Mouse (Mus musculus) v-Abl transformed pro-B cells (cell line): ENCODE measurements around the gene Notch2.
"Not testable (repeated sequence)": the region's sequence is repeated elsewhere in the genome, so short reads cannot be mapped to it uniquely, and the experiment has no call there.

Experiments
- in situ Hi-C, 2 experiments: fragments of 400-800 bp; cut with MboI; formaldehyde crosslinking; loops; one replicate each; pipeline ENCODE4 v1.15.1; 2025; ENCODE audit not compliant: unreplicated experiment in 2 of 2

Gene Notch2

DNA sequence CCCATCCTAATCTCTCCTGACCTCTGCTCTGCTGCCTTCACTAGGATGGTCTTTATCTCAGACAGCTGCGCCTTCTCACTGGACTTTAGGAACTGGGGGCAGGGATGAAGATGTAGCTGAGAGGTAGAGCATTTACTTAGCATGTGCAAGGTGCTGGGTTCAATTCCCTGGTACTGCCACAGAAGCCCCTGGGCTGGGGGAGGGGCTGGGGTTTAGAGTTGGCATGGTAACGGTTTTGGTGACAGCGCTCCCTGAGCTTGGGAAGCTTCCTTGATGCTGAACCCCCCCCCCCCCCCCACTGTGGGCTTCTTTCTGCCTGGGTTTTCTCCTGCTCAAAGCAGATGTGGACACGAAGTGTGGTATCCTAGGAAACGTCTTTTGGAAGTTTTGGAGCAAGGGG is 80.6 kb downstream of the Notch2 start:
- in situ Hi-C loops = loop anchor here in 1 of 2 experiments (10.0 kb wide), 1 partner anchor 131 kb away; the partner anchor contains the start of gene Reg4

DNA sequence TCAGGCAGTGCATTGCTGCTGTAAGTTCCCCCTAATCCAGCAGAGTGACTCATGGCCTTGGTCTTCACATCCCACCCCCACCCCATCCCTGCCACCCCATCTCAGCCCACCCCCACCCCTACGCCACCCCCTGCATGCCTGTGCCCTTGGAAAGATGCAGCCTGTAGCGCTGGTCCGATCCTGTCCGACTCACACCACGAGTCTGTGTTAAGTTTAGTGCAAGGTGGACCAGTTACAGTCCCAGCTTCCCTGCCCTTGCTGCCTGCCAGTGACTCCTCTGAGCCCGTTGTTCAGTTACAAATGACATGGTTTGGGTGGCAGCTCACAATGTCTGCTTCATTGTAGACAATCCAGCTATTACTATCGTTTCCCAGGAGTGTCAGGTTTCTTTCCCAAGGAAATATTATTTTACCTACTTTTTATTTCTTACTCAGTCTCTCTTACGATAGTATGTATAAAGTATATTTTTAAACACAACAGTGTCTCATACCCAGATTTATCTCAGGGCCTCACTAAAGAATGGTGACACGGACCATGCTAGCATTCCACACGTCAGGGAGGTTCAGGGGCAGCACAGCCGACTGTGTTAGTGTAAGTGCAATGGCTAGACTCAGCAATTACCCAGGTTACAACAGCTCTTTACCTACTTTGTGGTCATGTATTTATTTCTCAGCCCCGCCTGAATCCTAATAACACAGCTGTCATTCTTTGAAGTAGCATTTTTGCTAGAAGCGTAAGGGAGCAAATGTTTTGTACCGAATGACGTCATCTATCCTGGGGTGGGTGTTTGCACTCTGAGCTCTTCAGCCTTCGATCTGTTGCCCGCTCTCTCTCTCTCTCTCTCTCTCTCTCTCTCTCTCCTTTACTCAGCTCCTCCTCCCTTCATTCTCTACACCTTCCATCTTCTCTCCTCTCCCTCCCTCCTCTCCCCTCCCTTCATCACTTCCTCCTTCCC is 81.6 kb downstream of the Notch2 start:
- in situ Hi-C loops = loop anchor here in 1 of 2 experiments (5.0 to 10.0 kb wide), 2 partner anchors 130 to 163 kb away; partner anchors contain the start of gene Reg4

DNA sequence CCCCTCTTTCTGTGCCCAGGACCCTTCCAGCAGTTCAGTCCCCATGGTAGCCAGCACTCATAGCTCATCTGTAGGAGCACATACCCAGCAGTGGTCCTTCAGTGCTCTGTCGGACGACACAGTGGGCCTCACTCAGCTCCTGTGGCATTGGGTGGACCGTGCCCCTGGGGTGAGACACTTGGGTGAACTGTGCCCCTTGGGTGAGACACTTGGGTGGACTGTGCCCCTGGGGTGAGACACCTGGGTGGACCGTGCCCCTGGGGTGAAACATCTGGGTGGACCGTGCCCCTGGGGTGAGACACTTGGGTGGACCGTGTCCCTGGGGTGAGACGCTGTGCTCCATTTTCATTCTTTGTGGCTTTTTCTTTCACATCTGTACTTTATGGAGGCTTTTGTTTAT is 83.7 kb downstream of the Notch2 start:
- in situ Hi-C loops = loop anchor here in 1 of 2 experiments (5.0 to 10.0 kb wide), 2 partner anchors 128 to 165 kb away; partner anchors contain the start of gene Reg4

DNA sequence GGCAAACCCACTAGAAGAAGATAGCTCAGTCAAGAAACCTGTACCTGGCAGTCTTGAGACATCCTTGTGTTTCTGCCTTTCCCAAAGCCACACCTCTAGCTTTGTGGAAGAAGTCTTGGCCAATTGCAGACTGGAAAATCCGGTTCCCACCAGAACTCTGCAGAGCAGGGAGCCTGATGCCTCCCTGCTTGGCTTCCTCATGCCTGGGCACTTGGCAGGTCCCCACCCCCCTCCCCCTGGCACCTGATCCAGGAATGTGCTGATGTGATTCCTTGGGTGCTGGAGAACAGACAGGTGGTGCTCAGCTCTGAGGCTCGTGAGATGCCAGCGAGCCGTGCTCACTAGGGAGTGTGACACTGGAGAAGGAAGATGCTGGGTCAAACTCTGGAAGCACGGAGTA is 85.3 kb downstream of the Notch2 start:
- in situ Hi-C loops = loop anchor here in 1 of 2 experiments (5.0 to 10.0 kb wide), 2 partner anchors 126 to 166 kb away; partner anchors contain the start of gene Reg4

DNA sequence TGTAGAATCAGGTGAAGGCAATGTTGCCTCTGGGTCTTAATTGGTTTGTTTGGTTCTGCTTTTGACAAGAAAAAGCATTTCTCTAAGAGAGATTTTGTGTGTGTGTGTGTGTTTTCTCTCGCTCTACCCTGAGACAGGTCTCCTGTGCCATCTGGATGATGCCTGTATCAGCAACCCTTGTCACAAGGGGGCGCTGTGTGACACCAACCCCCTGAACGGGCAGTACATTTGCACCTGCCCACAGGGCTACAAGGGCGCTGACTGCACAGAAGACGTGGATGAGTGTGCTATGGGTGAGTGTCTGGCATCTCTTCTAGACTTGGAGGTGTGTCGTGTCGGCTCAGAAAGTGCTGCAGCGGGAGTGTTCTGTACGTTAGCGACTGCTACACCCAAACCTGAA is 86.0 kb downstream of the Notch2 start:
- in situ Hi-C loops = loop anchor here in 1 of 2 experiments (5.0 to 10.0 kb wide), 2 partner anchors 126 to 167 kb away; partner anchors contain the start of gene Reg4

DNA sequence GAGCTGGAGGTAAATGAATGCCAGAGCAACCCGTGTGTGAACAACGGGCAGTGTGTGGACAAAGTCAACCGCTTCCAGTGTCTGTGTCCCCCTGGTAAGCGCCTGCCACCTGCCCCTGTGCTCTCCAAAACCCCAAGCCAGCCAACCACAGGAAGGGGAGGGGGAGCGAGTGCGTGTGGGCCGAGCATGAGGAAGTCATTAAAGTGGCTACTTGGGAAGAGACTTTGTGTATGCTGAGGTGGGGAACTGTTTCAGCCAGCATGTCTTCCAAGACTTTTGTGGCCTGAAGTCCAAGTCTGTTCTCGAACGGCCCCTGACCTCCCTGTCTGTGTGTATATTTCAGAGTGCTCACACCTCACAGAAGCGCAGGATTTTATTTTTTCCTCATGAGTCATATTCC is 88.2 kb downstream of the Notch2 start:
- in situ Hi-C loops = no loop called here

DNA sequence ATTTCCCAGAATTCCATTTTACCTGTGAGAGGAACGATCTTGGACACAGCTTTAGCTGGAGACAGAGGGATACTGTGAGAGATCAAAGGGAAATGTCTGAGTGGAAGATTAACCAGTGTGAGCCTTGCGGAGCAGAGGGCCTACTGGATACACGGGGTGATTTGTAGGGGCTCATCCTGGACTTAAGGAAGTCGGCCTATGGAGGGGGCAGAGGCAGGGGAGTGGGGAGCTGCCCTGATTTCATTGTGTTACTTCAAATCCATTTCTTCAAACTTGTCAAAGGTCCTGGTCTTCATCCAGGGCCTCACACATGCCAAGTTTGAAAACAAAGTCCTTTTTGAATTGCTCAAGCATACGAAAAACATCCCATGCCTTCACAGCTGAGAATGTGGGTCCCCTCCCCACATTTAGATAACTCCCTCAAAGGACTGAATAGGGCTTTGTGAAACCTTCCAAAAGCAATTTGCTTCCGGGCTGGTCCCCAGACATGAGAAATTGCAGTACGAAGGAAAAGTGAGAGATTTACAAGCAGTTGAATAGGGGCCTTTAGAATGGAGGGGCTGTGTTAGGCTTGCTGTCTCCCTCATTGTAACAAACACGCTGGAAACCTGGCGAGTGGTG is 91.6 kb downstream of the Notch2 start:
- in situ Hi-C loops = no loop called here

DNA sequence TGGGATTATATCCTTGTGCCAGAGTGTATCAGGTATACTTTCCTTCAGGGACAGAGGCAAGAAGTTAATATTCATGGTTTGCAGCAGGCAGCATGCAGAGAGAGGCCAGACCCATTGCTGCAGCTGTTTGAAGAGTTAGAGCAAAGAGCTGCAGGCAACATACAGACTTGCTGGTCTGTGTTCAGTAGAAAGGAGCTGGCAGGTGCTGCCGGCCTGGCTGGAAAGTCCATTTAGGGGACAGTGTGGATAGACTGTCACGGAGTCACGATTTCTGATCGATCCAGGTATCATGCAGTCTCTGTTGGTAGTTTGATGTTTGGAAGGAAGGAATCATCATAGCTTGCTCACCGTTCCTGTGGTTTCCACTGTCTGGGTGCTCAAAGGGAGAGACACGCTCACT is 92.2 kb downstream of the Notch2 start:
- in situ Hi-C loops = no loop called here

DNA sequence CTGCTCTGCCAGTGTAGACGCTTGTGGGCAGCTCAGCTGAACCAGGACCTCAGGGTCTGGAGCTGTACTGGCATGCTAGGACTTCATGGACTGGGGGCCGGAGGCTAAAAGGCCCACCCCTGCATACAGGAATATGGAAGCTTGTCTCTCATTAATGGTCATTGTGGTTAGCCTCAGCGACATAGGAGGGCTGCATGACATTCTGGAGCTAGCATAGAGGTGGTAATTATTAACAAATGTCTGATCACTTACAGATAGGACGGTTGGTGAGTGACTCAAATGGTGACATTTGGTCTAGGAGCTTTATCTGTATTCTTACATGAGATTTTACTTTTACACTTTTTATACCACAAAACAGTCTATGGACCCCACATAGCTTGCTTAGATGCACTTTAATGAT is 92.8 kb downstream of the Notch2 start:
- in situ Hi-C loops = no loop called here

DNA sequence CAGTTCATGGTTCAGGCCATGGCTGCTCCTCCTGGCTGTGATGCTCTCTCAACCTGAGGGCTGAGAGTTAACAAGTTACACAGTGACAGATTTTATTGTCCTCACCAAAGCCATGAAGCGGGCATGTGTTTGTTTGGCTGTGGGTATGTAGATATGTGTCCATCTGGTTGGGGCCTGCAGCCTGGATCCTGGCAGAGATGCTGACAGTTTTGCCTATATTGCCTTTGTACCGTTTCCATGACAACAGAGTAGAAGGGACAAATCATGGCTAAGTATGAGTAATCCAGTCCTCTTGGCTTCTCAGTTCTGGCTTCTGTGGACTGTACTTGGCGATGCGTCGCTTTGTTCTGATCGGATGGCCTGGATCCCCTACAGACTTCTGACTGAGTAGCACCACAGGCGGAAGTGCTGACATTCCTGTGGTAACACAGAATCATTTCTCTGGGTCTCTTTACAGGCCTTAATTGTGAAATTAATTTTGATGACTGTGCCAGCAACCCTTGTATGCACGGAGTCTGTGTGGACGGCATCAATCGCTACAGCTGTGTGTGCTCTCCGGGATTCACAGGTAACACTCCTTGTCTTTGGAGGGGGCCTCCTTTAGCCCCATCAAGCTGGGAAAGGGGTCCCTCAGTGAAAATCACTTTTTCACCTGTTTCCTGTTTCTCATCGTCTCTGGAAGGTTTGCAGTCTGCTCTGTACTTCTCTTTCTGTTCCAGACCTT is 93.4 kb downstream of the Notch2 start:
- in situ Hi-C loops = no loop called here

DNA sequence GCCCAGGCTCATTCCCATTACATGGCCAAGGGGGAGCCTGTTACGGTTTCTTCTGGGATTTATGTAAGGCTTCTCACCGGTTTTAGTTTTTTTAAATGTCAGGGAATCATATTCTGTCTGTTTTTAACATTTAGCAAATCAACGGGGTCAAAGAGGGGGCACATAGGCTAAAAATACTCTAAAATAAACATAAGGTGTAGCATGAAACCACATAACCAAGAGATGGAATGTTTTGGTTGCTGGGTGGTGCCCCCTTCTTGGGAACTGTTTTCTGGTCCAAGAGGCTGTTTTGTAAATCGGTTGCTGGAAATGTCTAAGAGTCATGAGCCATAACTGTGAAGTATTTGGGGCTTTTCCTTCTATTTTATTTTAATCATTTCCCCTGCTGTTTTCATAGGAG is 95.1 kb downstream of the Notch2 start:
- in situ Hi-C loops = no loop called here

DNA sequence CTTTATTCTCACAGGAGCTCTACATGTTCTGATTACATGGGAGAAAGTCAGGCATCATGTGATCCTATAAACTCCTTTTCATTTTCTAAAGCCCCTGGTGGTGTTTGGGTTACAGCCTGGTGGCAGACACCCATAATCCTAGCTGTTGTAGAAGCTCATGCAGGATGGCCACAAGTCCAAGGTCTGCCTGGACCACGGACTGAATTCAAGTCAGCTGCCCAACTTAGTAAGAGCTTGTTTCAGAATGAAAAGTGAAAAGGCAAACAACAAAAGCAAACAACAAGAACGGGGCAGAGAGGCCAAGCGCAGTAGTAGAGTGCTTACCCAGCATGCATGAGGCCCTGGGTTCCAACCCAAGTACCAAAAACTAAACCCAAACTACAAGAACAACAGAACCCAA is 95.5 kb downstream of the Notch2 start:
- in situ Hi-C loops = no loop called here

DNA sequence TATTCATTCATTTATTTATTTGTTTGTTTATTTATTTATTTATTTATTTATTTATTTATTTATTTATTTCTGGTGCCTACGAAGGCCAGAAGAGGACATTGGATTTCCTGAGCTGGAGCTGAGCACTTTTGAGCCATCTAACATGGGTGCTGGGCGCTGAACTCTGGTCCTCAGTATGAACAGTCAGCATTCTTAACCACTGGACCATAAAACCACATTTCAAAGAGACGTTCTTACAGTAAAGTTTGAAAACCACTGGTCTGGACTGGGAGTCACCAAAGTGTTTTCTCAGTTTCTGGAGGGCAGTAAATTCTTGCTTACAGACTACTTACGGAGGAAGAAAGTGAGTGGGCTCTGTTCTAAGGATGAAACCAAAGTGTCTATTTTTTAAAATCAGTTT is 97.3 kb downstream of the Notch2 start:
- in situ Hi-C loops = no loop called here

DNA sequence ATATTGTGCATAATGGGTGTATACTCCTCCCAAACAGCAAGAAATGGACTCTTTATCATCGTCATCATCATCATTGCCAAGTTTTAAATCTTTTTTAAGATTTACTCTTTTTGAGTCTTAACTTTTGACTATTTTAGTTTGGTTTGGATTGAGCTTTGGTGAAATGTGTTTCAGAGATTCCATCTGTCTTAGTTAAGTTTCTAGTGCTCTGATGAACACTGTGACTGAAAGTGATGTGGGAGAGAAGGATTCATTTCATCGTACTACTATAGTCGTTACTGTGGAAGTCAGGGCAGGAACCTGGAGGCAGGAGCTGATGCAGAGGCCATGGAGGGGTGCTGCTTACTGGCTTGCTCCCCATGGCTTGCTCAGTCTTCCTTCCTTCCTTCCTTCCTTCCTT is 104.9 kb downstream of the Notch2 start:
- in situ Hi-C loops = no loop called here

DNA sequence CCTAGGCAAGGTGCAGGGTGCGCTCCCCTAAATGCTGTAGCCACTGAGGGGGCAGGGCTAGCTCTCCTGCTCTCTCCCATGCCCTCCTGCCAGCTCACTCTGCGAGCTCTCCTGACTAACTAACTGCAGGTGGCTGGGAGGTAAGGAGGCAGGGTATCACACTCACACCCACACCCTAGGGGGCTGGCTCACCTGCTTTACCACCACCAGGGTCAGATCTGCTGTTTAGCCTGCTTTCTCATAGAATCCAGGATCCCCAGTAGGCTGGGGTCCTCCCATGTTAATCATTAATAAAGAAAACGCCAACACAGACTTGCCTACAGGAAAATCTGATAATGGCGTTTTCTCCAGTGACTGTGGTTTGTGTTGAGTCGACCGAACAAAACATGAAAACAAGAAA is 106.0 kb downstream of the Notch2 start:
- in situ Hi-C loops = no loop called here

DNA sequence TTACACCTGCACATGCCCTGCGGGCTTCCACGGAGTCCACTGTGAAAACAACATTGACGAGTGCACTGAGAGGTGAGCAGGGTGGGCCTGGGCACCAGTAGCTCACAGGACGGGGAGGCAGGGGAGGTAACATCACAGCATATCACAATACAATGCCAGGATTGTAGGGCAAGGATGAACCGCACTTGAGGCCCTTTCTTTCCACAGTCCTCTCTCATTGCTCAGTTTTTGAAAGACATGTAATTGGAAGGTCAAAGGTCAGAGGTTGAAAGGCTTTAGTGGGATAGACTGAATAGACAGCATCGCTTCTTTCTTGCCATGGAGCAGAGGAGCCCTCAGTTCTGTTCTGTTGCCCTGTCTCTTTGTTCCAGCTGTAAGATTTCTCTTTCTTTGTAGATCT is 107.6 kb downstream of the Notch2 start:
- in situ Hi-C loops = loop anchor here in 1 of 2 experiments (10.0 kb wide), 1 partner anchor 186 kb away; no protein-coding TSS in a partner anchor

DNA sequence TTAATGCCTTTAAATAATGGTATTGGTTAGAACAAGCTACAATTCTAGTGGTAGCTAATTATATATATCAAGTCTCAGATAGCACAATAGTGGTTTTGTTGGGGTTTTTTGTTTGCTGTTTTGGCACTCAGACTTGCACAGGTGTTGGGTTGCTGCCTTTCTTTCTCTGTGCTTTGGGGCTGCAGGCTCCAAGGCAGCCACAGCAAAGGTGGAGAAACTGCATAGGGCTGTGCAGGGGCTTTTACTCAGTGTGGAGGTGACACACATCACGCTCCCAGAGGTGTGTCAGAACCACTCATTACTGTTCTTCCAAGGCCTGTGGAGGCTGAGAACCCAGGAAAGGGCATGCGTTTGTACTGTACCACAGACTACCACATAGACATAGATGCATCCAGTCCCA is 114.4 kb downstream of the Notch2 start:
- in situ Hi-C loops = loop anchor here in 1 of 2 experiments (10.0 kb wide), 1 partner anchor 193 kb away; no protein-coding TSS in a partner anchor

DNA sequence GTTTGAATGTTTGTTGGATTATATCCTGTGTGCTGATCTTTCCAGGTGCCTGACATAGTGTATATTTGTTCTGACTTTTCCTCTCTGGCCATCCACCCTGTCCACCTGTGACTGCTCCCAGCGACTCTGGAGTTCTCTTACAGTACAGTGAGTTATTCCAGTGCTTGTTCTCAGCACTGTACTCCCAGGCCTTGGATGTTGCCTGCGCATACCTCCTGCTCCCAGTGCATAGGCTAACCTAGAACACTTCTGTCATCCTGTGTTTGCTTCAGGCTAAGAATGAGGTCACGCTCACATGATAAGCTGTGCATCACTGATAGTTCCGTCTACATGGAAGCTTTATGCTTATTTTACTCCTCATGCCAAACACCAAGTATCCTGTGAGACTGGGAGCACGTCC is 115.4 kb downstream of the Notch2 start:
- in situ Hi-C loops = loop anchor here in 1 of 2 experiments (10.0 kb wide), 1 partner anchor 194 kb away; no protein-coding TSS in a partner anchor

DNA sequence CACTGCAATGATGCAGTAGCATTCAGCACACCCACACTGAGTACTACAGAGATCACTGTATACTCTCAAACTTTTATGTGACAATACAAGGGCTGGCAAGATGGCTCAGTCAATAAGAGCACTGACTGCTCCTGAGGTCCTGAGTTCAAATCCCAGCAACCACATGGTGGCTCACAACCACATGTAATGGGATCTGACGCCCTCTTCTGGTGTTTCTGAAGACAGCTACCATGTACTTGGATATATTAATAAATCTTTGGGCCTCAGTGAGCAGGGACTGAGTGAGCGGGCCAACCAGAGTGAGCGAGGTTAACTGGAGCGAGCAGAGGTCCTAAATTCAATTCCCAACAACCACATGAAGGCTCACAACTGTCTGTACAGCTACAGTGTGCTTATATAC is 118.8 kb downstream of the Notch2 start:
- in situ Hi-C loops = not testable (repeated sequence)

DNA sequence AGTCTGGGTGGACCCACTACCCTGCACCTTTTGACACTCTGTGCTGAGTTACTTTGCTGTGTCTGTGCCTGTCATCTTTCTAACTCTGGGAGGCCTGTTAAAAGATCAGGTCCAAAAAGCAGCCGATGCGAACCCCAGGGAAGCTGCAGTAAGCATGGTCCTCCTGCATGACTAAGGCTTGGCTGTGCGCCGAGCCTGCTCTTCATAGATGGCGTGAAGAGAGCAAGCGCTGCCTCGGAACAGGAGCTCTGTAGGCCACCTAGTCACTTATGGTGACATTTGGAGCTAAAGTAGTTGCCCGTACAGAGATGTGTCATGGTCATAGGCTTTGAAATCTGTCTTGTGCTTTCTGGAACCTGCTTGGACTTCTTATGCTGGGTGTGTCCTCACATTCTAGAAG is 119.3 kb downstream of the Notch2 start:
- in situ Hi-C loops = no loop called here

DNA sequence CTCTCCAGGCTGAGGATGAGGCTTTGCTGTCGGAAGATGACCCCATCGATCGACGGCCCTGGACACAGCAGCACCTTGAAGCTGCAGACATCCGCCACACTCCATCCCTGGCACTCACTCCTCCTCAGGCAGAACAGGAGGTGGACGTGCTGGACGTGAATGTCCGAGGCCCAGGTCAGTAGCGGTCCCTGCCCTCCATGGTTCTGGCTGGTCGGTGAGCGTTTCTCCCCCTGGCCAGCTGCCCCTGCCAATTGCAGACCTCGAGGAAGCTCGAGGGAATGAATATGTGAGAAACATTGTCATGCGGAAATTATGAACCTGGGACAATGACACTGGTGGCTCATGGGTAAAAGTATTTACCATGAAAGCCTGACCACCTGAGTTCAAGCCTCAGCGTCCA is 128.1 kb downstream of the Notch2 start:
- in situ Hi-C loops = no loop called here
